ENCODE assay signal across 8 mouse cellular contexts in the genomic region with DNA sequence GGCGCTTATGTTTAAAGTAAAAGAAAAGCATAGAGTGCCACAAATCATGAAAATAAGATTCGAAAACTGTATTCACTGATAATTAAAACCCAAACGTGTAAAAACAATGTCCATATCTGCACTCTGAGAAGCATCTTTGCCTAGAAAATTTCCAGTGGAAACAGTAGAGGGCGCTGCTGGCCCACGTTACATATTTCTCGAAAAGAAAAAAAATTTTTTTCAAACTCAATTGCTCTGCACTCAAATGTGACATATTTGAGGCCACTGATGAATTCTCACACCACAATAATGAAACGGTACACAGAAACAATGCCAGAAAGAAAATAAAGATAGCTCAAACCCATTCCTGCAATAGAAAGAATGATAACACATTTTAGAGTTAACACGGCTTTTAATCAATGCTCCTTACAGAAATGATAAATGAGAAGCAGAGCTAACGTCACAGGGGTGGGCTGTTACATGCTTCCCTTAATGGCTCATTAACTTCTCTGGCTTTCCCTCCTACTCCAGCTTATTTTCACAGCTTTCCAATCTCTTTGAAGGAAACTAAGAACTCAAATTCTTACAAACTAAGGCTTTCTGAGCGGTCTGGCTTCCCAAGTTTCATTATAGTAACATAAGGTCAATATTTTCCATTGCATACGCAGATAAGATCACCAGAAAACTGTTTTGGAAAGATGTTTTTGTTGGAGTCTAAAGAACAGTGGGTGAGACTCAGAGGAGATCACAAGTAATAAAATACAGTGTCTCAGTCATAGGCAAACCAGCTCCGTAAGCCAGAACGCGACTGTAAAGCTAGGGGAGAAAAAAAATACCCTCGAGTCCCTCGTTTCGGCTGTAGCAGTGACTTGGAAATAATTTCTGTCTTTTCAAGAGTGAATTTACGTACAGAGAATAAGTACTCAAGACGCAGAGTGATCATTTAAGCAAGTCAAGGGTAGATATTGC.
DNase-seq lines count a peak whose midpoint lies in the region; ATAC-seq and TF ChIP-seq lines count a peak whose summit lies in the region.

No protein-coding gene starts in this region.

- no peak overlapping the region for H3K4me3 ChIP-seq in G1E (ENCODE audit: low read depth, low read length)
- no peak overlapping the region for H3K4me3 ChIP-seq in cerebellum, adult 2 months (replicated peaks; ENCODE audit: insufficient read depth, low read depth, low read length)

- no peaks in the 10 kb centered on the region for H3K36me3 ChIP-seq in G1E (replicated peaks)

- TF ChIP-seq CTCF in G1E (IDR thresholded peaks at IDR 0.05; ENCODE audit: low read depth, low read length) = 0 out of 2 replicates have a peak, but pooled peaks have one; percentile 29
- TF ChIP-seq CTCF in cerebellum, adult 2 months (IDR thresholded peaks at IDR 0.05; ENCODE audit: borderline replicate concordance, insufficient read depth, low read depth, low read length) = peak; percentile 45; the same call in 1 of the 2 replicates

- intact Hi-C loops in gastrocnemius, postnatal 14 days (cut with DNase I; ENCODE audit: low total_unique reads) = no loop called here
- intact Hi-C loops in left cerebral cortex, postnatal 25 days (cut with DNase I) = loop anchor here (2.0 kb wide), 1 partner anchor 349 kb away; no protein-coding TSS in a partner anchor

- H3K27me3 ChIP-seq in G1E (ENCODE audit: insufficient read depth, low read length) = no peaks in the 10 kb centered on the region
- no peaks in the 10 kb centered on the region for H3K27me3 ChIP-seq in cerebellum, adult 2 months (ENCODE audit: control insufficient read depth, insufficient read depth, low read length)

- DNase-seq in kidney, adult 9 months = peak; percentile 33
- no peak for DNase-seq in kidney, adult 18-20 months
- no peak for DNase-seq in G1E (ENCODE audit: low spot score)
- DNase-seq in cerebellum, adult 2 months = peak; percentile 28
- peak; percentile 9 for DNase-seq in gastrocnemius, postnatal 14 days
- peak; percentile 43 to 55 for DNase-seq in left cerebral cortex, postnatal 25 days (ENCODE audit: low spot score in 2 of 2)
- peak; percentile 54 for DNase-seq in right cerebral cortex, postnatal 14 days
- no peak for DNase-seq in thymus, postnatal 0 days (ENCODE audit: low spot score)

- H3K27ac ChIP-seq in cerebellum, adult 2 months (ENCODE audit: insufficient read depth, low read length) = no peak overlapping the region

- 53% methylated on average over 19 of the region's 19 CpGs for WGBS in cerebellum, adult 2 months

- TF ChIP-seq POLR2A in cerebellum, adult 2 months (IDR thresholded peaks at IDR 0.05; ENCODE audit: borderline replicate concordance, insufficient read depth, low read length) = no peak

- no peak for ATAC-seq in G1E (ENCODE audit: extremely low read depth, insufficient number of reproducible peaks, low FRiP score, poor library complexity, severe bottlenecking)

- no peaks in the 10 kb centered on the region for H3K4me1 ChIP-seq in G1E (ENCODE audit: insufficient read depth, low read depth, low read length)
- H3K4me1 ChIP-seq in cerebellum, adult 2 months (ENCODE audit: control insufficient read depth, insufficient read depth, low read length) = no peaks in the 10 kb centered on the region

- H3K9me3 ChIP-seq in G1E (replicated peaks) = no peaks in the 10 kb centered on the region

Comparison
In these comparisons a context has a peak if more than half of its experiments do, and no peak if none do; other contexts are left out.
1. DNase-seq: peak in kidney, adult 9 months (single experiment), cerebellum, adult 2 months (2 of 2), gastrocnemius, postnatal 14 days (single experiment), left cerebral cortex, postnatal 25 days (2 of 2) and right cerebral cortex, postnatal 14 days (single experiment); none in kidney, adult 18-20 months (single experiment), G1E (single experiment) and thymus, postnatal 0 days (single experiment).